Mouse (Mus musculus) neural tube, embryonic 11.5 days (tissue): ENCODE measurements at regions not wholly inside any gene's neighbourhood (a gene's known extent, or its start where the extent isn't known, plus 50 kb on each side); places are given as distances from the start of the nearest gene placed in this dataset.

Experiments used
- ATAC-seq: fragments of 200-750 bp; cut with Nextera tagmentation; 2 replicates; pipeline ENCODE4 v1.8.0; 2017; ENCODE audit warnings: moderate number of reproducible peaks, mild to moderate bottlenecking, moderate TSS enrichment, moderate library complexity; ENCODE audit not compliant: insufficient read depth, low FRiP score, low TSS enrichment
- DNase-seq: peaks from one replicate; pipeline ENCODE4 v3.0.0-alpha.2; 2015; ENCODE audit warnings: low spot score
- H3K27ac ChIP-seq: fragments of 300-500 bp; sonication (generic); 2 replicates; pipeline ENCODE4 v1.5.1; 2014; ENCODE audit warnings: low read depth, mild to moderate bottlenecking, low read length
- H3K27me3 ChIP-seq: fragments of 300-500 bp; sonication (generic); 2 replicates; pipeline ENCODE4 v1.6.1; 2014; ENCODE audit warnings: mild to moderate bottlenecking, low read length, mixed read lengths; ENCODE audit not compliant: control insufficient read depth, insufficient read depth
- H3K36me3 ChIP-seq: fragments of 300-500 bp; sonication (generic); 2 replicates; pipeline ENCODE4 v1.6.1; 2014; ENCODE audit warnings: mild to moderate bottlenecking, low read length, moderate library complexity, mixed read lengths; ENCODE audit not compliant: control insufficient read depth, insufficient read depth
- H3K4me1 ChIP-seq: fragments of 300-500 bp; sonication (generic); 2 replicates; pipeline ENCODE4 v1.6.1; 2014; ENCODE audit warnings: low read length, mixed read lengths; ENCODE audit not compliant: control insufficient read depth, insufficient read depth
- H3K4me2 ChIP-seq: fragments of 300-500 bp; sonication (generic); 2 replicates; pipeline ENCODE4 v1.6.1; 2014; ENCODE audit warnings: low read depth, mild to moderate bottlenecking, moderate library complexity
- H3K4me3 ChIP-seq: fragments of 300-500 bp; sonication (generic); 2 replicates; pipeline ENCODE4 v1.5.1; 2014; ENCODE audit warnings: low read depth, low read length
- H3K9ac ChIP-seq: fragments of 300-500 bp; sonication (generic); 2 replicates; pipeline ENCODE4 v1.6.1; 2014; ENCODE audit warnings: mild to moderate bottlenecking, low read length
- H3K9me3 ChIP-seq: fragments of 300-500 bp; sonication (generic); 2 replicates; pipeline ENCODE4 v1.6.1; 2016; ENCODE audit warnings: low read length; ENCODE audit not compliant: control insufficient read depth
- WGBS: fragments of 180-500 bp; shearing (Covaris S2); extraction: QIAGEN DNeasy Blood & Tissue Kit; methylation state at CpG from one replicate; pipeline ENCODE4 v1.1.7; 2014; 5-methylcytosine and 5-hydroxymethylcytosine counted together

- H3K9me3 ChIP-seq = no peaks in the 10 kb centered on the region
- no peak for ATAC-seq
- H3K4me1 ChIP-seq = no peaks in the 10 kb centered on the region
- DNase-seq = no peak
- no peak overlapping the region for H3K9ac ChIP-seq
- H3K36me3 ChIP-seq = no peaks in the 10 kb centered on the region
- WGBS = 86% methylated on average over 8 of the region's 8 CpGs
- no peaks in the 10 kb centered on the region for H3K27me3 ChIP-seq
- no peak overlapping the region for H3K4me3 ChIP-seq
- H3K4me2 ChIP-seq = no peak overlapping the region
- no peak overlapping the region for H3K27ac ChIP-seq
These were observed 243.3 kb upstream of the Nr5a2 start for GRCm38 (mm10) chr1:137203512-137203911.

- H3K4me3 ChIP-seq = no peak overlapping the region
- no peak for ATAC-seq
- no peaks in the 10 kb centered on the region for H3K36me3 ChIP-seq
- H3K9ac ChIP-seq = no peak overlapping the region
- H3K27ac ChIP-seq = no peak overlapping the region
- H3K9me3 ChIP-seq = no peaks in the 10 kb centered on the region
- WGBS = 86% methylated on average over 11 of the region's 11 CpGs
- no peak overlapping the region for H3K4me2 ChIP-seq
- DNase-seq = no peak
- no peaks in the 10 kb centered on the region for H3K4me1 ChIP-seq
- H3K27me3 ChIP-seq = no peaks in the 10 kb centered on the region
These were observed 240.7 kb upstream of the Nr5a2 start for GRCm38 (mm10) chr1:137200931-137201330.

- Histone ChIP-seq H3K9me3 (no peaks in the 10 kb centered on the region), H3K36me3 (no peaks in the 10 kb centered on the region), H3K4me3 (no peak overlapping the region), H3K27me3 (no peaks in the 10 kb centered on the region), H3K4me2 (no peak overlapping the region), H3K4me1 (no peaks in the 10 kb centered on the region), H3K27ac (no peak overlapping the region), H3K9ac (no peak overlapping the region)
- ATAC-seq (no peak), DNase-seq (no peak)
These were observed 235.7 kb upstream of the Nr5a2 start for GRCm38 (mm10) chr1:137195962-137196361.

GRCm38 (mm10) chr1:137195065-137195620, 234.9 kb upstream of the Nr5a2 start:
- no peak overlapping the region for H3K4me3 ChIP-seq
- H3K4me2 ChIP-seq = no peak overlapping the region
- H3K4me1 ChIP-seq = no peaks in the 10 kb centered on the region
- H3K27me3 ChIP-seq = no peaks in the 10 kb centered on the region
- no peak overlapping the region for H3K9ac ChIP-seq
- 44% methylated on average over 3 of the region's 3 CpGs for WGBS
- ATAC-seq (no peak), DNase-seq (no peak)
- H3K9me3 ChIP-seq = no peaks in the 10 kb centered on the region
- H3K27ac ChIP-seq = no peak overlapping the region
- H3K36me3 ChIP-seq = no peaks in the 10 kb centered on the region

GRCm38 (mm10) chr1:137178231-137178630, 218.0 kb upstream of the Nr5a2 start:
- H3K4me3 ChIP-seq = no peak overlapping the region
- H3K4me2 ChIP-seq = no peak overlapping the region
- DNase-seq (no peak), ATAC-seq (no peak)
- no peaks in the 10 kb centered on the region for H3K27me3 ChIP-seq
- H3K27ac ChIP-seq = no peak overlapping the region
- no peaks in the 10 kb centered on the region for H3K9me3 ChIP-seq
- no peaks in the 10 kb centered on the region; the same call in 1 of the 2 replicates for H3K4me1 ChIP-seq
- WGBS = 92% methylated on average over 4 of the region's 4 CpGs
- H3K9ac ChIP-seq = no peak overlapping the region
- no peaks in the 10 kb centered on the region for H3K36me3 ChIP-seq

- no peak overlapping the region for H3K4me2 ChIP-seq
These were observed 216.4 kb upstream of the Nr5a2 start for GRCm38 (mm10) chr1:137176696-137177095.

GRCm38 (mm10) chr1:137174081-137174480, 213.8 kb upstream of the Nr5a2 start:
- no peak overlapping the region for H3K9ac ChIP-seq
- H3K4me3 ChIP-seq = no peak overlapping the region
- H3K27ac ChIP-seq = no peak overlapping the region
- 52% methylated on average over 5 of the region's 5 CpGs for WGBS
- DNase-seq = no peak
- no peak for ATAC-seq
- H3K4me1 ChIP-seq = no peaks in the 10 kb centered on the region; the same call in 1 of the 2 replicates
- no peak overlapping the region for H3K4me2 ChIP-seq
- H3K36me3 ChIP-seq = no peaks in the 10 kb centered on the region
- H3K27me3 ChIP-seq = no peaks in the 10 kb centered on the region
- no peaks in the 10 kb centered on the region for H3K9me3 ChIP-seq

More at GRCm38 (mm10) chr1:137176696-137177095, 216.4 kb upstream of the Nr5a2 start:
- no peaks in the 10 kb centered on the region; the same call in 1 of the 2 replicates for H3K4me1 ChIP-seq
- no peaks in the 10 kb centered on the region for H3K27me3 ChIP-seq
- no peak overlapping the region for H3K27ac ChIP-seq
- no peak overlapping the region for H3K4me3 ChIP-seq
- H3K36me3 ChIP-seq = no peaks in the 10 kb centered on the region
- H3K9ac ChIP-seq = no peak overlapping the region
- 73% methylated on average over 15 of the region's 15 CpGs for WGBS
- DNase-seq (no peak), ATAC-seq (no peak)
- no peaks in the 10 kb centered on the region for H3K9me3 ChIP-seq

- Histone ChIP-seq H3K27ac (no peak overlapping the region), H3K4me3 (no peak overlapping the region), H3K4me2 (no peak overlapping the region), H3K9me3 (no peaks in the 10 kb centered on the region), H3K36me3 (no peaks in the 10 kb centered on the region), H3K27me3 (no peaks in the 10 kb centered on the region), H3K4me1 (no peaks in the 10 kb centered on the region; the same call in 1 of the 2 replicates), H3K9ac (no peak overlapping the region)
- ATAC-seq (no peak), DNase-seq (no peak)
- WGBS = 89% methylated on average over 6 of the region's 6 CpGs
These were observed 211.9 kb upstream of the Nr5a2 start for GRCm38 (mm10) chr1:137172128-137172527.

GRCm38 (mm10) chr1:137171451-137171850, 211.2 kb upstream of the Nr5a2 start:
- Histone ChIP-seq H3K9ac (no peak overlapping the region), H3K4me3 (no peak overlapping the region), H3K4me1 (no peaks in the 10 kb centered on the region; the same call in 1 of the 2 replicates), H3K4me2 (no peak overlapping the region), H3K9me3 (no peaks in the 10 kb centered on the region), H3K27me3 (no peaks in the 10 kb centered on the region), H3K36me3 (no peaks in the 10 kb centered on the region), H3K27ac (no peak overlapping the region)
- WGBS = 80% methylated on average over 5 of the region's 5 CpGs
- DNase-seq (no peak), ATAC-seq (no peak)
